Mouse (Mus musculus): ENCODE measurements around the gene Tmco2. TPM values are rescaled to one million over a fixed set of nuclear protein-coding genes. Genes with fewer than 3 reads are reported as not detected.

Tmco2 gene
- polyA plus RNA-seq (2015; fragmentation: Nextera tagmentation; extraction: Ambion mirVana) = not detected in 2 replicates

GRCm38 (mm10) chr4:121109126-121109525 is at the start of gene Tmco2:
Tmco2 (minus strand) TSS chr4:121109226.
- Histone ChIP-seq H3K36me3 (ENCODE audit: insufficient read depth, low read length) (no peaks in the 10 kb centered on the region), H3K27me3 (replicated peaks; ENCODE audit: insufficient read depth, low read length) (no peaks in the 10 kb centered on the region), H3K9ac (replicated peaks; ENCODE audit: low read depth) (no peak within 1 kb of the TSS), H3K4me2 (replicated peaks; ENCODE audit: low read depth, low read length) (no peak within 1 kb of the TSS), H3K4me3 (ENCODE audit: low read depth, low read length) (no peak within 1 kb of the TSS), H3K4me1 (ENCODE audit: insufficient read depth, low read depth, low read length) (no peaks in the 10 kb centered on the region), H3K9me3 (ENCODE audit: low read length) (no peaks in the 10 kb centered on the region), H3K27ac (ENCODE audit: low read length) (no peak within 1 kb of the TSS)
- ATAC-seq (no peak), DNase-seq (ENCODE audit: low spot score) (no peak)
- WGBS = 89% methylated on average over 2 of the region's 2 CpGs
- no peak for TF ChIP-seq EP300 (IDR thresholded peaks at IDR 0.05)

GRCm38 (mm10) chr4:121103304-121103703 is 5.7 kb downstream of the Tmco2 start:
- TF ChIP-seq EP300 (IDR thresholded peaks at IDR 0.05) (no peak), CTCF (IDR thresholded peaks at IDR 0.05) (no peak)
- no peak overlapping the region for H3K4me3 ChIP-seq (ENCODE audit: low read depth, low read length)
- no peaks in the 10 kb centered on the region for H3K36me3 ChIP-seq (ENCODE audit: insufficient read depth, low read length)
- no peak for ATAC-seq
- no peaks in the 10 kb centered on the region for H3K9me3 ChIP-seq (ENCODE audit: low read length)
- H3K4me1 ChIP-seq (ENCODE audit: insufficient read depth, low read depth, low read length) = no peaks in the 10 kb centered on the region
- no peak overlapping the region for H3K9ac ChIP-seq (replicated peaks; ENCODE audit: low read depth)
- DNase-seq (ENCODE audit: low spot score) = no peak
- H3K27me3 ChIP-seq (replicated peaks; ENCODE audit: insufficient read depth, low read length) = no peaks in the 10 kb centered on the region
- 81% methylated on average over 4 of the region's 4 CpGs for WGBS
- no peak overlapping the region for H3K27ac ChIP-seq (ENCODE audit: low read length)
- H3K4me2 ChIP-seq (replicated peaks; ENCODE audit: low read depth, low read length) = no peak overlapping the region

- ATAC-seq = peak; percentile 90
- Histone ChIP-seq H3K9me3 (ENCODE audit: low read length) (no peaks in the 10 kb centered on the region), H3K36me3 (ENCODE audit: insufficient read depth, low read length) (0 out of 2 replicates have a peak, but pooled peaks cover 6% of the 10 kb centered on the region), H3K27ac (ENCODE audit: low read length) (peak within 1 kb of the TSS; percentile 65), H3K4me1 (ENCODE audit: insufficient read depth, low read depth, low read length) (no peaks in the 10 kb centered on the region; the same call in 1 of the 2 replicates), H3K4me3 (ENCODE audit: low read depth, low read length) (peak within 1 kb of the TSS; percentile 72), H3K27me3 (replicated peaks; ENCODE audit: insufficient read depth, low read length) (no peaks in the 10 kb centered on the region), H3K9ac (replicated peaks; ENCODE audit: low read depth) (peak within 1 kb of the TSS; percentile 65), H3K4me2 (replicated peaks; ENCODE audit: low read depth, low read length) (peak within 1 kb of the TSS; percentile 78)
- TF ChIP-seq CTCF (IDR thresholded peaks at IDR 0.05) (no peak), EP300 (IDR thresholded peaks at IDR 0.05) (no peak)
- peak; percentile 93 for DNase-seq (ENCODE audit: low spot score)
- under 1% methylated on average over 35 of the region's 39 CpGs for WGBS
Observed at GRCm38 (mm10) chr4:121097650-121098378, 11.2 kb downstream of the Tmco2 start, which contains the start of gene Zmpste24. Zmpste24 (minus strand) TSS chr4:121098241.

GRCm38 (mm10) chr4:121090211-121090610 is 18.8 kb downstream of the Tmco2 start:
- H3K36me3 ChIP-seq (ENCODE audit: insufficient read depth, low read length) = 0 out of 2 replicates have a peak, but pooled peaks cover 9% of the 10 kb centered on the region
- WGBS = 89% methylated on average over 4 of the region's 4 CpGs

GRCm38 (mm10) chr4:121088696-121089095 is 20.3 kb downstream of the Tmco2 start:
- 97% methylated on average over 2 of the region's 2 CpGs for WGBS
- H3K9ac ChIP-seq (replicated peaks; ENCODE audit: low read depth) = no peak overlapping the region
- no peaks in the 10 kb centered on the region for H3K4me1 ChIP-seq (ENCODE audit: insufficient read depth, low read depth, low read length)
- H3K27ac ChIP-seq (ENCODE audit: low read length) = no peak overlapping the region
- DNase-seq (ENCODE audit: low spot score) = no peak
- TF ChIP-seq EP300 (IDR thresholded peaks at IDR 0.05) = no peak
- TF ChIP-seq CTCF (IDR thresholded peaks at IDR 0.05) = no peak
- 0 out of 2 replicates have a peak, but pooled peaks cover 9% of the 10 kb centered on the region for H3K36me3 ChIP-seq (ENCODE audit: insufficient read depth, low read length)
- no peak overlapping the region for H3K4me2 ChIP-seq (replicated peaks; ENCODE audit: low read depth, low read length)
- H3K9me3 ChIP-seq (ENCODE audit: low read length) = no peaks in the 10 kb centered on the region
- ATAC-seq = no peak
- no peaks in the 10 kb centered on the region for H3K27me3 ChIP-seq (replicated peaks; ENCODE audit: insufficient read depth, low read length)
- H3K4me3 ChIP-seq (ENCODE audit: low read depth, low read length) = no peak overlapping the region

More at GRCm38 (mm10) chr4:121090211-121090610, 18.8 kb downstream of the Tmco2 start:
- no peaks in the 10 kb centered on the region for H3K9me3 ChIP-seq (ENCODE audit: low read length)
- H3K27me3 ChIP-seq (replicated peaks; ENCODE audit: insufficient read depth, low read length) = no peaks in the 10 kb centered on the region
- DNase-seq (ENCODE audit: low spot score) (no peak), ATAC-seq (no peak)
- H3K9ac ChIP-seq (replicated peaks; ENCODE audit: low read depth) = no peak overlapping the region
- TF ChIP-seq EP300 (IDR thresholded peaks at IDR 0.05) = no peak
- no peak for TF ChIP-seq CTCF (IDR thresholded peaks at IDR 0.05)
- H3K4me2 ChIP-seq (replicated peaks; ENCODE audit: low read depth, low read length) = no peak overlapping the region
- H3K27ac ChIP-seq (ENCODE audit: low read length) = no peak overlapping the region
- no peak overlapping the region for H3K4me3 ChIP-seq (ENCODE audit: low read depth, low read length)
- no peaks in the 10 kb centered on the region for H3K4me1 ChIP-seq (ENCODE audit: insufficient read depth, low read depth, low read length)

GRCm38 (mm10) chr4:121084506-121084905 is 24.5 kb downstream of the Tmco2 start:
- H3K9ac ChIP-seq (replicated peaks; ENCODE audit: low read depth) = no peak overlapping the region
- H3K4me1 ChIP-seq (ENCODE audit: insufficient read depth, low read depth, low read length) = no peaks in the 10 kb centered on the region
- no peak for TF ChIP-seq EP300 (IDR thresholded peaks at IDR 0.05)
- TF ChIP-seq CTCF (IDR thresholded peaks at IDR 0.05) = no peak
- H3K4me3 ChIP-seq (ENCODE audit: low read depth, low read length) = no peak overlapping the region
- DNase-seq (ENCODE audit: low spot score) (no peak), ATAC-seq (no peak)
- no peak overlapping the region for H3K27ac ChIP-seq (ENCODE audit: low read length)
- H3K27me3 ChIP-seq (replicated peaks; ENCODE audit: insufficient read depth, low read length) = no peaks in the 10 kb centered on the region
- H3K9me3 ChIP-seq (ENCODE audit: low read length) = no peaks in the 10 kb centered on the region
- H3K4me2 ChIP-seq (replicated peaks; ENCODE audit: low read depth, low read length) = no peak overlapping the region
- H3K36me3 ChIP-seq (ENCODE audit: insufficient read depth, low read length) = peaks cover 3% of the 10 kb centered on the region; the same call in 1 of the 2 replicates
